Mouse (Mus musculus) cerebellum, adult 2 months (tissue): ENCODE data around the gene Gstp1.
"Not testable (repeated sequence)": the region's sequence is repeated elsewhere in the genome, so short reads cannot be mapped to it uniquely, and the experiment has no call there.

ENCODE experiments used
- CTCF ChIP-seq: fragments of 200-500 bp; IDR thresholded peaks from 2 replicates; pipeline ENCODE4 v1.5.1; 2011; ENCODE audit warnings: low read depth, mild to moderate bottlenecking, control low read depth, low read length, moderate library complexity, borderline replicate concordance; ENCODE audit not compliant: insufficient read depth
- POLR2A ChIP-seq: fragments of 200-500 bp; IDR thresholded peaks from 2 replicates; pipeline ENCODE4 v1.6.1; 2011; ENCODE audit warnings: low read length, control low read depth, borderline replicate concordance; ENCODE audit not compliant: insufficient read depth

DNA sequence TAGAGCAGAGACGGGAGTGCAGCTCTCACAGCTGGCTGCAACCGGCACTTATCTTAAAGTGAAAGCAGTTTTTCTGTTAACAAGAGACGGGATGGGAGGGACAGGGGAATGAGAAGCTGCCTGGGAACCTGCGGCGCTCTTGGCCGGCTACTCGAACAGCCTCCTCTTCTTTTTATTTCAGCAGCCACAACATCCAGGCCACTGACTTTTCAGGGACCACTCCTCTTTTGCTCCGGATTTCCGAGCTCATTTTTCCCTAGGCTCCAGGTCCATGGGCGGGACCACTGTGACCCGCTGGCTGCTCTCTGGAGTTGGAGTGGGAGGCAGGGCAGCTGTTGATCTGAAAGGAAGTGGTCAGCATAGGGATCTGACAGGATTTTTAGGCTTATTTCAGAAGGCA is 26.7 kb upstream of the Gstp1 start:
- not testable (repeated sequence) for TF ChIP-seq POLR2A, CTCF
